Mouse (Mus musculus): Measurements from ENCODE around the gene Fbp1. TPM values are rescaled to one million over a fixed set of nuclear protein-coding genes. Genes with fewer than 3 reads are reported as not detected.
"Not testable (repeated sequence)": the region's sequence is repeated elsewhere in the genome, so short reads cannot be mapped to it uniquely, and the experiment has no call there.

The Fbp1 gene
- 3.8 and 5.8 TPM in 2 replicates for polyA plus RNA-seq (2015; fragmentation: Nextera tagmentation; extraction: Ambion mirVana)

GRCm38 (mm10) chr13:62887712-62888441 lies at the start of gene Fbp1:
Gene Fbp1 (minus strand): TSS chr13:62888282.
- peak within 1 kb of the TSS; percentile 23 for H3K4me3 ChIP-seq (ENCODE audit: low read depth, low read length)
- no peak within 1 kb of the TSS for H3K27ac ChIP-seq (replicated peaks)
- TF ChIP-seq EP300 (optimal IDR thresholded peaks at IDR 0.05) (no peak), CTCF (IDR thresholded peaks at IDR 0.05; ENCODE audit: low read depth) (no peak)
- 0 out of 2 replicates have a peak within 1 kb of the TSS, but pooled peaks have one; percentile 13 for H3K9ac ChIP-seq (ENCODE audit: low read length)
- 11% methylated on average over 29 of the region's 29 CpGs for WGBS
- H3K4me2 ChIP-seq (replicated peaks; ENCODE audit: low read depth), result peak within 1 kb of the TSS; percentile 42
- no peaks in the 10 kb centered on the region for H3K27me3 ChIP-seq (ENCODE audit: control insufficient read depth, insufficient read depth, low read length)
- ATAC-seq (ENCODE audit: low FRiP score, low TSS enrichment) (peak; percentile 74), DNase-seq (ENCODE audit: low spot score) (peak; percentile 37)
- 0 out of 2 replicates have a peak, but pooled peaks cover 2% of the 10 kb centered on the region for H3K4me1 ChIP-seq (replicated peaks; ENCODE audit: control insufficient read depth, insufficient read depth)
- H3K9me3 ChIP-seq (ENCODE audit: control insufficient read depth, low read length), result no peaks in the 10 kb centered on the region
- H3K36me3 ChIP-seq (ENCODE audit: control insufficient read depth, insufficient read depth, low read length), result no peaks in the 10 kb centered on the region

GRCm38 (mm10) chr13:62932452-62932851 lies 44.4 kb upstream of the Fbp1 start:
- Histone ChIP-seq H3K4me2 (replicated peaks; ENCODE audit: low read depth) (no peak overlapping the region), H3K27me3 (ENCODE audit: control insufficient read depth, insufficient read depth, low read length) (no peaks in the 10 kb centered on the region), H3K9ac (ENCODE audit: low read length) (no peak overlapping the region), H3K27ac (replicated peaks) (no peak overlapping the region), H3K4me3 (ENCODE audit: low read depth, low read length) (no peak overlapping the region), H3K4me1 (replicated peaks; ENCODE audit: control insufficient read depth, insufficient read depth) (no peaks in the 10 kb centered on the region), H3K36me3 (ENCODE audit: control insufficient read depth, insufficient read depth, low read length) (no peaks in the 10 kb centered on the region), H3K9me3 (ENCODE audit: control insufficient read depth, low read length) (no peaks in the 10 kb centered on the region)
- ATAC-seq (ENCODE audit: low FRiP score, low TSS enrichment) (no peak), DNase-seq (ENCODE audit: low spot score) (no peak)
- TF ChIP-seq CTCF (IDR thresholded peaks at IDR 0.05; ENCODE audit: low read depth), result no peak
- 93% methylated on average over 4 of the region's 4 CpGs for WGBS

- ATAC-seq (ENCODE audit: low FRiP score, low TSS enrichment) (no peak), DNase-seq (ENCODE audit: low spot score) (no peak)
- no peaks in the 10 kb centered on the region for H3K36me3 ChIP-seq (ENCODE audit: control insufficient read depth, insufficient read depth, low read length)
- no peak overlapping the region for H3K9ac ChIP-seq (ENCODE audit: low read length)
- 55% methylated on average over 9 of the region's 9 CpGs for whole genome bisulfite sequencing
- no peak overlapping the region for H3K4me2 ChIP-seq (replicated peaks; ENCODE audit: low read depth)
- no peaks in the 10 kb centered on the region for H3K4me1 ChIP-seq (replicated peaks; ENCODE audit: control insufficient read depth, insufficient read depth)
- TF ChIP-seq EP300 (optimal IDR thresholded peaks at IDR 0.05), result no peak
- no peak for TF ChIP-seq CTCF (IDR thresholded peaks at IDR 0.05; ENCODE audit: low read depth)
- no peaks in the 10 kb centered on the region for H3K27me3 ChIP-seq (ENCODE audit: control insufficient read depth, insufficient read depth, low read length)
- no peak overlapping the region for H3K4me3 ChIP-seq (ENCODE audit: low read depth, low read length)
- H3K9me3 ChIP-seq (ENCODE audit: control insufficient read depth, low read length), result no peaks in the 10 kb centered on the region
- H3K27ac ChIP-seq (replicated peaks), result no peak overlapping the region
These were observed 41.8 kb upstream of the Fbp1 start for GRCm38 (mm10) chr13:62929766-62930389.

- H3K4me3 ChIP-seq (ENCODE audit: low read depth, low read length); H3K27ac ChIP-seq (replicated peaks); DNase-seq (ENCODE audit: low spot score); ATAC-seq (ENCODE audit: low FRiP score, low TSS enrichment); H3K4me1 ChIP-seq (replicated peaks; ENCODE audit: control insufficient read depth, insufficient read depth); H3K9ac ChIP-seq (ENCODE audit: low read length); H3K4me2 ChIP-seq (replicated peaks; ENCODE audit: low read depth); H3K27me3 ChIP-seq (ENCODE audit: control insufficient read depth, insufficient read depth, low read length); H3K9me3 ChIP-seq (ENCODE audit: control insufficient read depth, low read length); H3K36me3 ChIP-seq (ENCODE audit: control insufficient read depth, insufficient read depth, low read length): not testable (repeated sequence)
- 93% methylated on average over 3 of the region's 3 CpGs for WGBS
These were observed 41.1 kb upstream of the Fbp1 start for GRCm38 (mm10) chr13:62929144-62929543.

- no peak for TF ChIP-seq CTCF (IDR thresholded peaks at IDR 0.05; ENCODE audit: low read depth)
- ATAC-seq (ENCODE audit: low FRiP score, low TSS enrichment), result peak; percentile 43; the same call in 1 of the 2 replicates
- whole genome bisulfite sequencing, result 66% methylated on average over 1 of the region's 1 CpGs
These were observed 39.4 kb upstream of the Fbp1 start for GRCm38 (mm10) chr13:62927470-62927869.

GRCm38 (mm10) chr13:62926479-62926878 lies 38.4 kb upstream of the Fbp1 start:
- Histone ChIP-seq H3K4me3 (ENCODE audit: low read depth, low read length) (no peak overlapping the region), H3K36me3 (ENCODE audit: control insufficient read depth, insufficient read depth, low read length) (no peaks in the 10 kb centered on the region), H3K4me2 (replicated peaks; ENCODE audit: low read depth) (no peak overlapping the region), H3K27ac (replicated peaks) (no peak overlapping the region), H3K27me3 (ENCODE audit: control insufficient read depth, insufficient read depth, low read length) (no peaks in the 10 kb centered on the region), H3K9ac (ENCODE audit: low read length) (no peak overlapping the region), H3K9me3 (ENCODE audit: control insufficient read depth, low read length) (no peaks in the 10 kb centered on the region), H3K4me1 (replicated peaks; ENCODE audit: control insufficient read depth, insufficient read depth) (no peaks in the 10 kb centered on the region)
- peak; percentile 64 for DNase-seq (ENCODE audit: low spot score)
- 60% methylated on average over 1 of the region's 1 CpGs for WGBS
- peak; percentile 49; the same call in 1 of the 2 replicates for ATAC-seq (ENCODE audit: low FRiP score, low TSS enrichment)
- TF ChIP-seq EP300 (optimal IDR thresholded peaks at IDR 0.05) (no peak), CTCF (IDR thresholded peaks at IDR 0.05; ENCODE audit: low read depth) (peak; percentile 81)

More at GRCm38 (mm10) chr13:62927470-62927869, 39.4 kb upstream of the Fbp1 start:
- H3K4me1 ChIP-seq (replicated peaks; ENCODE audit: control insufficient read depth, insufficient read depth), result no peaks in the 10 kb centered on the region
- no peak overlapping the region for H3K27ac ChIP-seq (replicated peaks)
- no peaks in the 10 kb centered on the region for H3K36me3 ChIP-seq (ENCODE audit: control insufficient read depth, insufficient read depth, low read length)
- no peak overlapping the region for H3K9ac ChIP-seq (ENCODE audit: low read length)
- no peaks in the 10 kb centered on the region for H3K9me3 ChIP-seq (ENCODE audit: control insufficient read depth, low read length)
- no peaks in the 10 kb centered on the region for H3K27me3 ChIP-seq (ENCODE audit: control insufficient read depth, insufficient read depth, low read length)
- DNase-seq (ENCODE audit: low spot score), result no peak
- H3K4me3 ChIP-seq (ENCODE audit: low read depth, low read length), result no peak overlapping the region
- H3K4me2 ChIP-seq (replicated peaks; ENCODE audit: low read depth), result no peak overlapping the region

Data from stomach, postnatal 0 days (tissue).